Mouse (Mus musculus) adrenal gland, postnatal 0 days (tissue): Measurements from ENCODE around the gene Olfr1355. TPM values are rescaled to one million over a fixed set of nuclear protein-coding genes. Genes with fewer than 3 reads are reported as not detected.

Source experiments
- polyA plus RNA-seq: library from polyadenylated mRNA; unstranded; fragments of >200 nt; fragmentation: Nextera tagmentation; extraction: Ambion mirVana; gene quantifications from 2 replicates; pipeline ENCODE4 v1.2.1, GENCODE M21; 2015

Olfr1355 gene
- not detected in 2 replicates for polyA plus RNA-seq

GRCm38 (mm10) chr10:78875240-78875639, at the start of gene Olfr1355:
Olfr1355 (plus strand) TSS chr10:78875540.

DNA sequence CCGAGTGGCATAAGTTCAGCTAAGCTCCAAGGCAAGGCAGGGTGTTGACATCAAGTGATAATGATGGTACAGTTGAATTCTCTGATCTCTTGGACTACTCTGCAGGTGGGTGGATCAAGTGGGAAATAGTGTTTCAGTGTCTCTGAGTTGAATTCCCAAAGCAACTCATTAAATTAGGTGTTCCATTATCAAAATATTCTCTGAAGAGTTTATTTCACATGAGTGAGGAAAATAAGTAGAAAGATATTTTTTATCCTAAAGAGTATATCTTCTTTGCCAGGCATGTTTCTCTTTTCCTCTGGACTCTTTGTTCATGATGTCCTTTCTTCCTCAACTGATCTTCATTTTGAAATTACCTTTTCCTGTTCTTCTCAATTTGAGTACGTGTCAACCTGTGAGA, 23.3 kb upstream of the Olfr1355 start, which contains the start of gene Olfr1356:
Olfr1356 (minus strand) TSS at position 101 of the 400 bp plus-strand sequence.

GRCm38 (mm10) chr10:78912871-78913270, 37.5 kb downstream of the Olfr1355 start, which contains the start of gene Olfr1354:
Olfr1354 (plus strand) TSS chr10:78913171.

Other genes starting within 250 kb of the Olfr1355 start
- 0.16 TPM in 1 of 2 replicates, not detected in the other for gene Casp14, start 157.2 kb upstream of the Olfr1355 start, polyA plus RNA-seq
- gene Ccdc105, start 122.5 kb upstream of the Olfr1355 start, polyA plus RNA-seq = 0.19 TPM in 1 of 2 replicates, not detected in the other
- gene Slc1a6, start 95.0 kb upstream of the Olfr1355 start, polyA plus RNA-seq = 0.58 and 0.60 TPM in 2 replicates
- gene Olfr1356, start 23.4 kb upstream of the Olfr1355 start, polyA plus RNA-seq = not detected in 2 replicates
- not detected in 2 replicates for gene Olfr1354, start 37.6 kb downstream of the Olfr1355 start, polyA plus RNA-seq
- not detected in 2 replicates for gene Olfr8, start 75.1 kb downstream of the Olfr1355 start, polyA plus RNA-seq
- not detected in 2 replicates for gene Olfr1353, start 87.8 kb downstream of the Olfr1355 start, polyA plus RNA-seq
- gene Olfr1352, start 105.5 kb downstream of the Olfr1355 start, polyA plus RNA-seq = not detected in 2 replicates
- gene Olfr1351, start 136.9 kb downstream of the Olfr1355 start, polyA plus RNA-seq = not detected in 2 replicates
- 0.30 TPM in 1 of 2 replicates, not detected in the other for gene Olfr57, start 153.2 kb downstream of the Olfr1355 start, polyA plus RNA-seq
- 15.4 and 16.1 TPM in 2 replicates for gene 2610008E11Rik, start 222.1 kb downstream of the Olfr1355 start, polyA plus RNA-seq